Mouse (Mus musculus) mouse trophoblast stem cell (cell line): ENCODE results near the gene Fermt3.

ENCODE experiments used
- in situ Hi-C, 2 experiments: fragments of 300-500 bp; cut with MseI, MboI; formaldehyde crosslinking; loops; 2 replicates in 1 of 2; 3 replicates in 1 of 2; pipeline ENCODE4 v1.15.1; 2025

Fermt3 gene

GRCm38 (mm10) chr19:6974211-6975205 lies 44.8 kb downstream of the Fermt3 start, which contains the start of gene Ppp1r14b:
TSS of gene Ppp1r14b (plus strand) at chr19:6974968.
- in situ Hi-C loops = no loop called here

GRCm38 (mm10) chr19:6973581-6974190 lies 45.6 kb downstream of the Fermt3 start:
- in situ Hi-C loops = no loop called here

GRCm38 (mm10) chr19:6972247-6972917 lies 46.9 kb downstream of the Fermt3 start:
- in situ Hi-C loops = no loop called here

GRCm38 (mm10) chr19:6971644-6972043 lies 47.6 kb downstream of the Fermt3 start:
- in situ Hi-C loops = no loop called here

GRCm38 (mm10) chr19:6970460-6971085 lies 48.7 kb downstream of the Fermt3 start:
- in situ Hi-C loops = no loop called here

- in situ Hi-C loops = no loop called here
These were observed 49.4 kb downstream of the Fermt3 start for GRCm38 (mm10) chr19:6969665-6970381.

GRCm38 (mm10) chr19:6969291-6969664 lies 50.0 kb downstream of the Fermt3 start:
- in situ Hi-C loops = no loop called here

GRCm38 (mm10) chr19:6968491-6969271 lies 50.6 kb downstream of the Fermt3 start:
- in situ Hi-C loops = no loop called here

GRCm38 (mm10) chr19:6956461-6956860 lies 62.8 kb downstream of the Fermt3 start:
- in situ Hi-C loops = no loop called here

- in situ Hi-C loops = no loop called here
These were observed 63.8 kb downstream of the Fermt3 start for GRCm38 (mm10) chr19:6955424-6955823.

GRCm38 (mm10) chr19:6954046-6954445 lies 65.2 kb downstream of the Fermt3 start:
- in situ Hi-C loops = no loop called here

- in situ Hi-C loops = no loop called here
These were observed 66.6 kb downstream of the Fermt3 start for GRCm38 (mm10) chr19:6952712-6953037.

- in situ Hi-C loops = no loop called here
These were observed 67.1 kb downstream of the Fermt3 start for GRCm38 (mm10) chr19:6951994-6952711.

- in situ Hi-C loops = no loop called here
These were observed 67.8 kb downstream of the Fermt3 start for GRCm38 (mm10) chr19:6951381-6951968.

- in situ Hi-C loops = no loop called here
These were observed 68.6 kb downstream of the Fermt3 start for GRCm38 (mm10) chr19:6950613-6951153.

GRCm38 (mm10) chr19:6949951-6950350 lies 69.3 kb downstream of the Fermt3 start:
- in situ Hi-C loops = no loop called here

- in situ Hi-C loops = no loop called here
These were observed 69.7 kb downstream of the Fermt3 start for GRCm38 (mm10) chr19:6949532-6949931.
